Mouse (Mus musculus) MEL (cell line): ENCODE data around the gene Mea1. TPM values are rescaled to one million over a fixed set of nuclear protein-coding genes. Genes with fewer than 3 reads are reported as not detected.

ENCODE experiments used
- DNase-seq: peaks from one replicate; pipeline ENCODE4 v3.0.0; 2011; ENCODE audit warnings: low read depth, low spot score
- H3K27ac ChIP-seq: 2 replicates; pipeline ENCODE4 v1.5.1; 2012; ENCODE audit warnings: low read depth, mild to moderate bottlenecking, control low read depth, low read length, moderate library complexity; ENCODE audit not compliant: control insufficient read depth
- H3K27me3 ChIP-seq, 2 experiments: fragments of 150-350 bp in 1 of 2; sonication (generic) in 1 of 2; 2 replicates each; pipeline ENCODE4 v1.6.1; 2012; ENCODE audit warnings: low read length in 2 of 2, mild to moderate bottlenecking in 2 of 2, improper control_type of control experiment in 1 of 2, moderate library complexity in 1 of 2; ENCODE audit not compliant: insufficient read depth in 2 of 2, control insufficient read depth in 1 of 2
- H3K36me3 ChIP-seq, 2 experiments: 2 replicates each; pipeline ENCODE4 v1.6.1; 2012 to 2014; ENCODE audit warnings: low read length in 2 of 2, improper control_type of control experiment in 1 of 2, inconsistent platforms in 1 of 2, mild to moderate bottlenecking in 1 of 2; ENCODE audit not compliant: insufficient read depth in 2 of 2, control insufficient read depth in 1 of 2
- H3K4me1 ChIP-seq, 2 experiments: fragments of 150-350 bp in 1 of 2; sonication (generic) in 1 of 2; 2 replicates each; pipeline ENCODE4 v1.6.1; 2012; ENCODE audit warnings: low read length in 2 of 2, improper control_type of control experiment in 1 of 2, mild to moderate bottlenecking in 1 of 2; ENCODE audit not compliant: insufficient read depth in 2 of 2, control insufficient read depth in 1 of 2
- H3K4me3 ChIP-seq, 2 experiments: fragments of 150-350 bp in 1 of 2; sonication (generic) in 1 of 2; 2 replicates each; pipeline ENCODE4 v1.5.1; 2012; ENCODE audit warnings: low read depth in 2 of 2, low read length in 2 of 2, mild to moderate bottlenecking in 2 of 2, moderate library complexity in 2 of 2, control low read depth in 1 of 2, improper control_type of control experiment in 1 of 2; ENCODE audit not compliant: control insufficient read depth in 1 of 2, insufficient read depth in 1 of 2
- H3K79me2 ChIP-seq: 2 replicates; pipeline ENCODE4 v1.6.1; 2012; ENCODE audit warnings: mild to moderate bottlenecking, low read length, moderate library complexity; ENCODE audit not compliant: control insufficient read depth, poor library complexity, insufficient read depth
- H3K9ac ChIP-seq: 2 replicates; pipeline ENCODE4 v1.6.1; 2012; ENCODE audit warnings: low read depth, mild to moderate bottlenecking, control low read depth, low read length, moderate library complexity; ENCODE audit not compliant: control insufficient read depth, poor library complexity, severe bottlenecking
- H3K9me3 ChIP-seq: fragments of 150-350 bp; sonication (generic); replicated peaks from 2 replicates; pipeline ENCODE4 v1.6.1; 2012; ENCODE audit warnings: mild to moderate bottlenecking, low read length, improper control_type of control experiment, moderate library complexity; ENCODE audit not compliant: insufficient read depth
- CHD1 ChIP-seq: IDR thresholded peaks from 2 replicates; pipeline ENCODE4 v1.6.1; 2012; ENCODE audit warnings: low read depth, mild to moderate bottlenecking, inconsistent platforms, low read length, improper control_type of control experiment
- CHD2 ChIP-seq: IDR thresholded peaks from 2 replicates; pipeline ENCODE4 v1.6.1; 2011; ENCODE audit warnings: low read length, improper control_type of control experiment
- EP300 ChIP-seq, 2 experiments: IDR thresholded peaks; 2 replicates each; pipeline ENCODE4 v1.6.1; 2011; ENCODE audit warnings: improper control_type of control experiment in 2 of 2, low read length in 2 of 2, low read depth in 1 of 2, mild to moderate bottlenecking in 1 of 2
- ETS1 ChIP-seq: IDR thresholded peaks from 2 replicates; pipeline ENCODE4 v1.6.1; 2012; ENCODE audit warnings: low read depth, mild to moderate bottlenecking, inconsistent platforms, low read length, improper control_type of control experiment, moderate library complexity
- GABPA ChIP-seq: IDR thresholded peaks from 2 replicates; pipeline ENCODE4 v1.6.1; 2012; ENCODE audit warnings: low read depth, mild to moderate bottlenecking, inconsistent platforms, low read length, improper control_type of control experiment, moderate library complexity
- GATA1 ChIP-seq: IDR thresholded peaks from 2 replicates; pipeline ENCODE4 v1.6.1; 2011; ENCODE audit warnings: low read depth, low read length, improper control_type of control experiment
- HCFC1 ChIP-seq: IDR thresholded peaks from 2 replicates; pipeline ENCODE4 v1.6.1; 2012; ENCODE audit warnings: low read depth, mild to moderate bottlenecking, inconsistent platforms, low read length, improper control_type of control experiment, moderate library complexity
- MAX ChIP-seq: IDR thresholded peaks from 2 replicates; pipeline ENCODE4 v1.6.1; 2011; ENCODE audit warnings: low read length, improper control_type of control experiment
- MAZ ChIP-seq: IDR thresholded peaks from 2 replicates; pipeline ENCODE4 v1.6.1; 2012; ENCODE audit warnings: low read depth, mild to moderate bottlenecking, inconsistent platforms, low read length, improper control_type of control experiment
- MEF2A ChIP-seq: IDR thresholded peaks from 2 replicates; pipeline ENCODE4 v1.6.1; 2014; ENCODE audit warnings: low read depth, mild to moderate bottlenecking, inconsistent platforms, low read length, improper control_type of control experiment; ENCODE audit not compliant: poor library complexity, insufficient replicate concordance, severe bottlenecking; ENCODE audit errors: extremely low read depth
- TAL1 ChIP-seq: IDR thresholded peaks from 2 replicates; pipeline ENCODE4 v1.6.1; 2012; ENCODE audit warnings: mild to moderate bottlenecking, inconsistent platforms, low read length, moderate library complexity, mixed read lengths
- TBP ChIP-seq: IDR thresholded peaks from 2 replicates; pipeline ENCODE4 v1.8.0; 2011; ENCODE audit warnings: low read depth, low read length, improper control_type of control experiment
- TCF12 ChIP-seq: IDR thresholded peaks from 2 replicates; pipeline ENCODE4 v1.6.1; 2014; ENCODE audit warnings: low read depth, mild to moderate bottlenecking, inconsistent platforms, low read length, improper control_type of control experiment, moderate library complexity
- UBTF ChIP-seq: IDR thresholded peaks from 2 replicates; pipeline ENCODE4 v1.6.1; 2012; ENCODE audit warnings: low read depth, mild to moderate bottlenecking, inconsistent platforms, low read length, improper control_type of control experiment, moderate library complexity, borderline replicate concordance; ENCODE audit not compliant: insufficient read depth
- USF1 ChIP-seq: IDR thresholded peaks from 2 replicates; pipeline ENCODE4 v1.6.1; 2014; ENCODE audit warnings: low read depth, mild to moderate bottlenecking, inconsistent platforms, low read length, improper control_type of control experiment, moderate library complexity
- USF2 ChIP-seq, 2 experiments: IDR thresholded peaks; 2 replicates each; pipeline ENCODE4 v1.6.1; 2011 to 2012; ENCODE audit warnings: improper control_type of control experiment in 2 of 2, low read length in 2 of 2, borderline replicate concordance in 1 of 2, inconsistent platforms in 1 of 2, low read depth in 1 of 2, mild to moderate bottlenecking in 1 of 2; ENCODE audit not compliant: insufficient read depth in 1 of 2
- ZC3H11A ChIP-seq: IDR thresholded peaks from 2 replicates; pipeline ENCODE4 v1.6.1; 2012; ENCODE audit warnings: low read depth, mild to moderate bottlenecking, inconsistent platforms, low read length, improper control_type of control experiment
- ZKSCAN1 ChIP-seq: IDR thresholded peaks from 2 replicates; pipeline ENCODE4 v1.6.1; 2012; ENCODE audit warnings: low read depth, mild to moderate bottlenecking, inconsistent platforms, low read length, improper control_type of control experiment, moderate library complexity
- polyA plus RNA-seq, 2 experiments: library from polyadenylated mRNA; stranded (reverse) in 1 of 2; unstranded in 1 of 2; fragments of >175 nt in 1 of 2; fragments of >200 nt in 1 of 2; gene quantifications; 2 replicates each; pipeline versions ENCODE4 v1.2.1 to v1.2.4; 2012; ENCODE audit warnings: low replicate concordance in 2 of 2, low read depth in 1 of 2; ENCODE audit not compliant: insufficient read length in 2 of 2, insufficient read depth in 1 of 2, missing spikeins in 1 of 2
- total RNA-seq: library from RNA; depleted of rRNA; stranded (reverse); fragments of 300-350 nt; gene quantifications from 2 replicates; pipeline ENCODE4 v1.2.3, GENCODE M21; 2012

Gene Mea1
- total and polyA plus RNA-seq, 3 experiments: 84.0 to 124 TPM; not detected in 1

DNA sequence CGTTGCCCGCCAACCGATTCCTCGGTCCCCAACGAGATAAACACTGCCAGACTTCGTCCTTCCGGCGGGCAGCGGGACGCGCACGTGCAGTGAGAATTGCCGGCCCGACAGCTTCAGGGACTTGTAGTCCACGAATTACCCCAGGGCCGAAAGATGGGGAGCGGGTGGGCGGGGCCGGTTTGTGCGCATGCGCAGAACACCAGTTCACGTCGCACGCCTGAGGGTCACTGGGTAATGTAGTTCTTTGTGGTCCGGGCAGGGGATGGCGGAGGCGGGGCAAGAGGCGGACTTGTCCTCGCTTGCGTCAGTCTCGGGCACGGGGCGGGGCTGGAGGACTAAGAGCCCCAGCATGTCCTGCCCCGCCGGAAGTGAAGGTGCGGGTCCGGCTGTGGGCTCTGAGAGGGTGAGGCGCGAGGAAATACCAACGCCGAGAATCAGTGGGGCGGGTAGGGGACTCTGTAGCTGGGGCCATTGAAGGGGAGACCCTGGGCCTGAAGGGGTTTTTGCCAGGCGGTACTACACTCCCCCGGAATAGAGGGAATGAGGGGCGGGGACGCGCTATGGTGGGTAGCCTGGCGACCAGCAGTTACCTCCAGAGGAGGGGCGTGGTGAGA, 2.3 kb downstream of the Mea1 start, which contains the start of gene Klhdc3 (continued):
- TF ChIP-seq TBP (peak; percentile 11; the same call in 1 of the 2 replicates), GABPA (no peak), MAZ (0 out of 2 replicates have a peak, but pooled peaks have one; percentile 17), MEF2A (no peak), UBTF (no peak), ZC3H11A (no peak), GATA1 (no peak), CHD2 (no peak)

DNA sequence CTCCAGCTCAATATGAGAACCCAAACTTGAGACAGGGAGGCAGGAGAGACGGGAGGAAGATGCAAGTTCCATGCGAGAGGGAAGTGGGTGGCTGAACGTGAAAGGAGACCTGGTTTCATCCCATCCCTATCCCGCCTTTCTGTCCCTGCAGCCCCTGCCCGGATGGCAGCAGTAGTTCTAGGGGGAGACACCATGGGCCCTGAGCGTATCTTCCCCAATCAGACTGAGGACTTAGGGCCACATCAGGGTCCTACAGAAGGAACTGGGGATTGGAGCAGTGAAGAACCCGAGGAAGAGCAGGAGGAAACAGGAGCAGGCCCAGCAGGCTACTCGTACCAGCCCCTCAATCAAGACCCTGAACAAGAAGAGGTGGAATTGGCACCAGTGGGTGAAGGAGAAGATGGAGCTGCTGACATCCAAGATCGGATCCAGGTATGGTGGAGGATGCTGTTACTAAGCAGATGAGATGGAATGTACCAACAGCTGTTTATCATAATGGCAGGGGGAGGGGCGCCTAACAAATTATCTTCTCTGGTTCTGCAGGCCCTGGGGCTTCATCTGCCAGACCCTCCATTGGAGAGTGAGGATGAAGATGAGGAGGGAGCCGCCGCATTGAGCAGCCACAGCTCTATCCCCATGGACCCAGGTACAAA, 3.0 kb downstream of the Mea1 start:
- H3K27ac ChIP-seq: peak overlapping the region; percentile 26; the same call in 1 of the 2 replicates

DNA sequence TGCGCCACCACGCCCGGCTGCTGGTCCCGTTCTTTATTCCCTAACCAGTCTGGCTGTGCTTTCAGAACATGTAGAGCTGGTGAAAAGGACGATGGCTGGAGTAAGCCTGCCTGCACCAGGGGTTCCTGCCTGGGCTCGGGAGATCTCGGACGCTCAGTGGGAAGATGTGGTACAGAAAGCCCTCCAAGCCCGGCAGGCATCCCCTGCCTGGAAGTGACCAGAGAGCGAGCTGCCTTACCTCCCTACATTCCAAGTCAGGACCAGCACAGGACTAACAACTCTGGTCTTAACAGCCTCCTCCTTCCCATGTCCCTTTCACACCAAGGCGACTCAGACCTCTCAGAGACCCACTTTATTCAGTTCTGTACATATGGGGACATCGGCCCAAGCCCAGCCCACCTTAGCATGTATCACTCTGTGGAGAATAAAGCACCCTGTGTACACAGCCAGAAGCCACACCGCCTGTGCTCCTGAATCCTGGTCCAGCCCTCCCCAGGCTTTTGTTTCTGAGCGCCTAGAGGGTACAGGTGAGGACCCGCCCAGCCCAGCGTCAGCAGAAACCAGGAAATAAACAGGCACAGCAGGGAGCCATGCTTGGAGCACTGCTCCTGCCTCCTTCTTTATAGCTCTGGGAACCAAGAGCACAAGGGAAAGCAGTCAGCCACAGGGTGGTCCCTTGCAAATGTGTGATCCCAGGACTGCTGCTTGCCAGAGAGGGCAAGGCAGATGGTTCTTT, 4.2 kb downstream of the Mea1 start:
- Histone ChIP-seq H3K9me3 (no peaks in the 10 kb centered on the region), H3K4me3 (no peak overlapping the region), H3K79me2 (peaks cover 34% of the 10 kb centered on the region), H3K9ac (no peak overlapping the region), H3K36me3 (peaks cover 0 to 13% of the 10 kb centered on the region in 2 experiments; a peak in 3 of 4 replicates), H3K27me3 (no peaks in the 10 kb centered on the region), H3K4me1 (peaks cover 2 to 9% of the 10 kb centered on the region in 2 experiments; a peak in 3 of 4 replicates), H3K27ac (no peak overlapping the region)
- no peak for DNase-seq
- no peak for TF ChIP-seq ZKSCAN1
- TF ChIP-seq USF1: no peak
- no peak for TF ChIP-seq GABPA
- TF ChIP-seq ETS1: no peak
- TF ChIP-seq TBP: no peak
- TF ChIP-seq TAL1: no peak
- no peak for TF ChIP-seq CHD1
- no peak for TF ChIP-seq USF2 (IDR thresholded peaks at IDR 0.05; ENCODE audit: borderline replicate concordance in 1 of 2, insufficient read depth in 1 of 2, low read depth in 1 of 2, low read length in 2 of 2)

More for the DNA sequence above, 3.0 kb downstream of the Mea1 start:
- TF ChIP-seq UBTF: no peak
- no peak for TF ChIP-seq CHD1
- no peak for TF ChIP-seq ETS1
- TF ChIP-seq MAX: no peak
- no peak for TF ChIP-seq EP300 (IDR thresholded peaks at IDR 0.05; ENCODE audit: low read depth in 1 of 2, low read length in 2 of 2)
- TF ChIP-seq HCFC1: no peak
- TF ChIP-seq TCF12: no peak
- TF ChIP-seq ZC3H11A: no peak
- Histone ChIP-seq H3K36me3 (peaks cover 0 to 13% of the 10 kb centered on the region in 2 experiments; a peak in 2 of 4 replicates), H3K4me3 (peak overlapping the region; percentile 73 to 76), H3K27me3 (no peaks in the 10 kb centered on the region), H3K79me2 (peaks cover 35% of the 10 kb centered on the region), H3K9ac (peak overlapping the region; percentile 78), H3K4me1 (peaks cover 2 to 9% of the 10 kb centered on the region in 2 experiments; a peak in 3 of 4 replicates), H3K9me3 (no peaks in the 10 kb centered on the region)
- DNase-seq: no peak
